Mouse (Mus musculus): ENCODE measurements around the gene Kif26b. TPM values are rescaled to one million over a fixed set of nuclear protein-coding genes. Genes with fewer than 3 reads are reported as not detected.

Gene Kif26b
- polyA plus RNA-seq, 1 experiment from 2014 or later, result 4.7 TPM

- Histone ChIP-seq H3K27ac (no peak overlapping the region), H3K36me3 (replicated peaks) (no peaks in the 10 kb centered on the region), H3K27me3 (ENCODE audit: poor library complexity, severe bottlenecking) (no peaks in the 10 kb centered on the region), H3K9me3 (no peaks in the 10 kb centered on the region), H3K4me1 (no peaks in the 10 kb centered on the region), H3K4me3 (no peak overlapping the region)
- WGBS, result 91% methylated on average over 9 of the region's 9 CpGs
- no peak for DNase-seq (ENCODE audit: extremely low spot score, low spot score)
These were observed 306.9 kb downstream of the Kif26b start for GRCm38 (mm10) chr1:178835805-178836204.

- 93% methylated on average over 1 of the region's 1 CpGs for WGBS
- no peak for DNase-seq (ENCODE audit: extremely low spot score, low spot score)
- H3K27me3 ChIP-seq (ENCODE audit: poor library complexity, severe bottlenecking), result no peaks in the 10 kb centered on the region
- H3K4me1 ChIP-seq, result no peaks in the 10 kb centered on the region
- no peaks in the 10 kb centered on the region for H3K9me3 ChIP-seq
- no peaks in the 10 kb centered on the region for H3K36me3 ChIP-seq (replicated peaks)
- H3K4me3 ChIP-seq, result no peak overlapping the region
- H3K27ac ChIP-seq, result no peak overlapping the region
These were observed 308.1 kb downstream of the Kif26b start for GRCm38 (mm10) chr1:178836998-178837397.

- Histone ChIP-seq H3K36me3 (replicated peaks) (no peaks in the 10 kb centered on the region), H3K9me3 (no peaks in the 10 kb centered on the region), H3K27ac (no peak overlapping the region), H3K4me3 (no peak overlapping the region), H3K4me1 (no peaks in the 10 kb centered on the region), H3K27me3 (ENCODE audit: poor library complexity, severe bottlenecking) (no peaks in the 10 kb centered on the region)
- WGBS, result 88% methylated on average over 10 of the region's 10 CpGs
- DNase-seq (ENCODE audit: extremely low spot score, low spot score), result no peak
These were observed 309.9 kb downstream of the Kif26b start for GRCm38 (mm10) chr1:178838696-178839320.

GRCm38 (mm10) chr1:178840311-178840710 lies 311.4 kb downstream of the Kif26b start:
- Histone ChIP-seq H3K27ac (no peak overlapping the region), H3K27me3 (ENCODE audit: poor library complexity, severe bottlenecking) (no peaks in the 10 kb centered on the region), H3K4me3 (no peak overlapping the region), H3K4me1 (no peaks in the 10 kb centered on the region), H3K36me3 (replicated peaks) (no peaks in the 10 kb centered on the region), H3K9me3 (no peaks in the 10 kb centered on the region)
- 93% methylated on average over 7 of the region's 7 CpGs for WGBS
- no peak for DNase-seq (ENCODE audit: extremely low spot score, low spot score)

- no peak overlapping the region for H3K27ac ChIP-seq
- no peaks in the 10 kb centered on the region for H3K9me3 ChIP-seq
- no peak overlapping the region for H3K4me3 ChIP-seq
- H3K36me3 ChIP-seq (replicated peaks), result no peaks in the 10 kb centered on the region
- no peak for DNase-seq (ENCODE audit: extremely low spot score, low spot score)
- H3K27me3 ChIP-seq (ENCODE audit: poor library complexity, severe bottlenecking), result no peaks in the 10 kb centered on the region
- WGBS, result 92% methylated on average over 6 of the region's 6 CpGs
- H3K4me1 ChIP-seq, result no peaks in the 10 kb centered on the region
These were observed 315.9 kb downstream of the Kif26b start for GRCm38 (mm10) chr1:178844839-178845238.

- H3K27me3 ChIP-seq (ENCODE audit: poor library complexity, severe bottlenecking), result no peaks in the 10 kb centered on the region
- H3K4me3 ChIP-seq, result no peak overlapping the region
- WGBS, result 93% methylated on average over 5 of the region's 5 CpGs
- no peaks in the 10 kb centered on the region for H3K9me3 ChIP-seq
- DNase-seq (ENCODE audit: extremely low spot score, low spot score), result no peak
- H3K27ac ChIP-seq, result no peak overlapping the region
- no peaks in the 10 kb centered on the region for H3K36me3 ChIP-seq (replicated peaks)
- H3K4me1 ChIP-seq, result peaks cover 9% of the 10 kb centered on the region
These were observed 318.6 kb downstream of the Kif26b start for GRCm38 (mm10) chr1:178847569-178847968.

- Histone ChIP-seq H3K9me3 (no peaks in the 10 kb centered on the region), H3K27ac (no peak overlapping the region), H3K27me3 (ENCODE audit: poor library complexity, severe bottlenecking) (no peaks in the 10 kb centered on the region), H3K4me3 (no peak overlapping the region), H3K36me3 (replicated peaks) (no peaks in the 10 kb centered on the region), H3K4me1 (peaks cover 9% of the 10 kb centered on the region)
- DNase-seq (ENCODE audit: extremely low spot score, low spot score), result no peak
- WGBS, result 93% methylated on average over 5 of the region's 5 CpGs
These were observed 319.6 kb downstream of the Kif26b start for GRCm38 (mm10) chr1:178848380-178849106.

- no peaks in the 10 kb centered on the region for H3K36me3 ChIP-seq (replicated peaks)
- no peak overlapping the region for H3K4me3 ChIP-seq
- H3K27ac ChIP-seq, result no peak overlapping the region
- peaks cover 13% of the 10 kb centered on the region for H3K4me1 ChIP-seq
- H3K9me3 ChIP-seq, result no peaks in the 10 kb centered on the region
- H3K27me3 ChIP-seq (ENCODE audit: poor library complexity, severe bottlenecking), result no peaks in the 10 kb centered on the region
- DNase-seq (ENCODE audit: extremely low spot score, low spot score), result no peak
- WGBS, result 32% methylated on average over 1 of the region's 1 CpGs
These were observed 321.6 kb downstream of the Kif26b start for GRCm38 (mm10) chr1:178850569-178850968.

GRCm38 (mm10) chr1:178854936-178855335 lies 326.0 kb downstream of the Kif26b start:
- H3K27me3 ChIP-seq (ENCODE audit: poor library complexity, severe bottlenecking), result 0 out of 2 replicates have a peak, but pooled peaks cover 4% of the 10 kb centered on the region
- H3K27ac ChIP-seq, result no peak overlapping the region
- no peaks in the 10 kb centered on the region for H3K9me3 ChIP-seq
- no peaks in the 10 kb centered on the region for H3K36me3 ChIP-seq (replicated peaks)
- DNase-seq (ENCODE audit: extremely low spot score, low spot score), result no peak
- 85% methylated on average over 4 of the region's 4 CpGs for WGBS
- peaks cover 23% of the 10 kb centered on the region for H3K4me1 ChIP-seq
- H3K4me3 ChIP-seq, result no peak overlapping the region

- Histone ChIP-seq H3K36me3 (replicated peaks) (no peaks in the 10 kb centered on the region), H3K27ac (peak overlapping the region; percentile 70), H3K27me3 (ENCODE audit: poor library complexity, severe bottlenecking) (0 out of 2 replicates have a peak, but pooled peaks cover 4% of the 10 kb centered on the region), H3K9me3 (no peaks in the 10 kb centered on the region), H3K4me3 (no peak overlapping the region), H3K4me1 (peaks cover 25% of the 10 kb centered on the region)
- peak; percentile 25 for DNase-seq (ENCODE audit: extremely low spot score, low spot score)
- WGBS, result 53% methylated on average over 6 of the region's 6 CpGs
These were observed 327.0 kb downstream of the Kif26b start for GRCm38 (mm10) chr1:178855974-178856373.

GRCm38 (mm10) chr1:178860671-178861391 lies 331.9 kb downstream of the Kif26b start:
- no peaks in the 10 kb centered on the region for H3K36me3 ChIP-seq (replicated peaks)
- WGBS, result 47% methylated on average over 8 of the region's 8 CpGs
- H3K4me1 ChIP-seq, result peaks cover 25% of the 10 kb centered on the region
- DNase-seq (ENCODE audit: extremely low spot score, low spot score), result no peak
- no peak overlapping the region for H3K4me3 ChIP-seq
- no peaks in the 10 kb centered on the region; the same call in 1 of the 2 replicates for H3K9me3 ChIP-seq
- H3K27me3 ChIP-seq (ENCODE audit: poor library complexity, severe bottlenecking), result 0 out of 2 replicates have a peak, but pooled peaks cover 4% of the 10 kb centered on the region
- H3K27ac ChIP-seq, result peak overlapping the region; percentile 31; the same call in 1 of the 2 replicates

GRCm38 (mm10) chr1:178861392-178861762 lies 332.5 kb downstream of the Kif26b start:
- 76% methylated on average over 8 of the region's 8 CpGs for WGBS
- H3K9me3 ChIP-seq, result no peaks in the 10 kb centered on the region; the same call in 1 of the 2 replicates
- peaks cover 20% of the 10 kb centered on the region for H3K4me1 ChIP-seq
- H3K27me3 ChIP-seq (ENCODE audit: poor library complexity, severe bottlenecking), result 0 out of 2 replicates have a peak, but pooled peaks cover 4% of the 10 kb centered on the region
- H3K36me3 ChIP-seq (replicated peaks), result no peaks in the 10 kb centered on the region
- H3K4me3 ChIP-seq, result no peak overlapping the region
- no peak for DNase-seq (ENCODE audit: extremely low spot score, low spot score)
- peak overlapping the region; percentile 31; the same call in 1 of the 2 replicates for H3K27ac ChIP-seq

- H3K9me3 ChIP-seq, result no peaks in the 10 kb centered on the region; the same call in 1 of the 2 replicates
- no peaks in the 10 kb centered on the region for H3K36me3 ChIP-seq (replicated peaks)
- peaks cover 27% of the 10 kb centered on the region for H3K4me1 ChIP-seq
- no peak overlapping the region for H3K27ac ChIP-seq
- DNase-seq (ENCODE audit: extremely low spot score, low spot score), result no peak
- H3K27me3 ChIP-seq (ENCODE audit: poor library complexity, severe bottlenecking), result no peaks in the 10 kb centered on the region
- H3K4me3 ChIP-seq, result no peak overlapping the region
- WGBS, result 91% methylated on average over 6 of the region's 6 CpGs
These were observed 334.8 kb downstream of the Kif26b start for GRCm38 (mm10) chr1:178863756-178864155.
